Mouse (Mus musculus) adrenal gland, postnatal 36 days (tissue): Measurements from ENCODE around the gene Cox19. TPM values are rescaled to one million over a fixed set of nuclear protein-coding genes. Genes with fewer than 3 reads are reported as not detected.
A peak's percentile ranks its signal among the peaks of the same experiment; 100 is the strongest.
"Not testable (repeated sequence)": the region's sequence is repeated elsewhere in the genome, so short reads cannot be mapped to it uniquely, and the experiment has no call there.

Experiments used
- DNase-seq, 2 experiments: peaks; one replicate each; pipeline ENCODE4 v3.0.0; 2021; ENCODE audit warnings: mixed read lengths in 1 of 2
- total RNA-seq, 2 experiments: library from RNA; stranded (reverse); gene quantifications; 2 replicates each; pipeline ENCODE4 v1.2.3; 2021

The Cox19 gene
- total RNA-seq, 2 experiments from 2014 or later: 71.0 to 87.5 TPM

DNA sequence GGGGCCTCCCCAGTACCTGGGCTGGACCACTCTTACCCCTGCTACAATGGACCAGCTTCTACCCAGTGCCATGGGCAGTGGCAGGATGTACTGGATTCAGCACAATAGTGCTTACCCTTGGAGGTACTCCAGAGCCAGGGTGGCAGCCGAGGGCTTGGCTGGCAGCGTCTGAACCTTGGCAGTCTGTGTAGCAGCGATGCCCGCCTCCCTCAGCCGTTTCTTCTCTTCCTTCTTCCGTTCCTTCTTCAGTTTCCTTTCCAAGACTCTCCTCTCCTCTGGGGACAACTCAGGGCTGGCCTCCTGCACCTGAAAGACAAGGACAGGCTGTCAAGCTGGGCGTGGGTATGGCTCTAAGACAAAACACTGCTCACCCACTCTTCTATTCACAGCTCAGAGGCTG lies 12.6 kb upstream of the Cox19 start:
- no peak for DNase-seq

DNA sequence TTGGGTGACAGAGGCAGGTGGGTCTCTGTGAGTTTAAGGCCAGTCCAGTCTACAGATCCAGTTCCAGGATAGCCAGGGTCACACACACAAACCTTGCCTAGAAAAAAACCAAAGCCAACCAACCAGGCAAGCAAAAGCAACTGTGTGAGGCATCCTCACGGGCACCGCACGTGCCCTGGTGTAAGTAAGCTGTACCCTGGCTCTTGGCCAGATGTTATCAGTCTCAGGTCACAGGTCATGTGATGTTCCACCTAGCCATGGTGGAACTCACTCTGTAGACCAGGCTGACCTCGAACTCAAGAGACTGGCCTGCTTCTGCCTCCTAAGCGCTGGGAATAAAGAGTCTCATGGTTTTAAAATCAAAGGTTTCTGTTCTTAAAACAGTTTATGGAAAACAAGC lies 8.0 kb upstream of the Cox19 start:
- DNase-seq: no peak

DNA sequence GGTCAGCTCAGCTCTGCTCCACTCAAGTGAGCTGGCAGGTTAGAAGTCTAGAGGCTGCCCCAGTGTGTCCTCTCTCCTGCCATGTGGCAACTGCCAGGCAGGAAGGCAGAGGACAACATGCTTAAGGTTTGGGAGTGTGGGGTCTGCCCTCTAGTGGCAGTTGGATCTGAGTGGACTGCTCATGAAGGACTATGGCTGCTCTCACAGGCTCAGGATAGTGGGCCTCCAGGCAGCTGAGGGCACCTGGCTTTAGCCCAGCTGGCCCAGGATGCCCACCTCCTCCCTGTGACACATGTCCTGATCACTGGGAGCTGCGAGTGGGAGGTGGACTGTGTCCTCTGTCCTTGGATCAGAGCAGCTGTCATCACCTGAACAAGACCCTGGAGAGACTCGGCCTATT lies 7.4 kb upstream of the Cox19 start:
- peak; percentile 38 to 61 for DNase-seq

DNA sequence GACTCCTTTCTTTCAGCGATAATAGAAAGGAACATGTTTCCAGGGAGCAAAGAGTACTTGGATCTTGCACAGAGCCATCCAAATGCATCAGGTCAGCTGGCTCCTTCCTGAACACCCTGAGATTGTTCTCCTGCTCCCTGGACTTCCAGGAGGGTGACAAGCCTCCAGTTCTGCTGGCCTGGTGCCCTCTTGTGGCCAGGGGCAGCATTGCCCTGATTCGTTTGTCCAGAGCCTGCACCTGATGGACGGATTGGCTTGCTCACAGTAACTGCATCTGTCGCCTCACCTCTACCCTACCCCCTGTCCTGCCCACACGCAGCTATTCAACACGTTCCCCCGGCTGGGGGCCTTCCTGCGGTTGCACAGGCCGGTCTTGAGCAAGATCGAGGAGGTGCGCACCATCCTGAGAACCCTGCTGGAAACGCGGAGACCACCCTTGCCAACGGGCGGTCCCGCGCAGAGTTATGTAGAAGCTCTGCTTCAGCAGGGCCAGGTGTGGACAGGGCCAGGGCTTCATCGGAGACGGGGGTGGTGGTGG lies 4.1 kb upstream of the Cox19 start:
- DNase-seq: peak; percentile 88 to 91

DNA sequence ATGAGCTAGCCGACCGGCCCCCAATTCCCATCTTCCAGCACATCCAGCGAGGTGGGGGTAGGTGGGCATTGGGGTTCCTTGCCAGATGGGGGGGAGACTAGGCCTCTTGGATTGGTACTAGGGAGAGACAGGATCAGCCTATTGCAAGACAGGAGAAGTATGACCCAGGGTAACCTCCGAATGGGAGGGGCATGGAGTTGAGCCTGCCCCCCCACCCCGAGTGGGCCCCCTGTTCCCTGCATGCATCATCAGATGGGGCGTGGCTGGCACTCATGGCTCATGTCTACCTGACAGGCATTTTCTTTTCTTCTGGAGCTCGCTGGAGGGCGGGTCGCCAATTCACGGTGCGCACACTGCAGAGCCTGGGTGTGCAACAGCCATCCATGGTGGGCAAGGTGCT lies 2.7 kb upstream of the Cox19 start:
- DNase-seq: no peak

DNA sequence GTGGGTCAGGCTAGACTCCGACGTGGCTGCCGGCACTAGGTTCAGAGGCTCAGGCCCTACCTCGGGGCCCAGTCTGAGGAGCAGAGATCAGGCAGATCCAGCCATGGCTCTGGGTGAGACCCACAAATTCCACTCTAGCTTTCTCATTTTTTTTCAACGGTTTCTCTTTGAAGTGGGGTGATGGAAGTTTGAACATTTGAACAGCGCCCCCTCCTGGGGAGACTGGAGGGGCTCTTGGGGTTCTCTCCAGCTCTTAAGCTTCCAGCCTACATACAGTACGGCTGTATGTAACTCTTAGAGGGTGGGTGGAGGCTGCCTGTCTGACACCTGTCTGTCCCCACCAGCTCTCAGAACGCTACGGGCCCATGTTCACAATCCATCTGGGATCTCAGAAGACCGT lies 2.3 kb upstream of the Cox19 start:
- peak in 1 of 2 experiments; percentile 41 for DNase-seq

DNA sequence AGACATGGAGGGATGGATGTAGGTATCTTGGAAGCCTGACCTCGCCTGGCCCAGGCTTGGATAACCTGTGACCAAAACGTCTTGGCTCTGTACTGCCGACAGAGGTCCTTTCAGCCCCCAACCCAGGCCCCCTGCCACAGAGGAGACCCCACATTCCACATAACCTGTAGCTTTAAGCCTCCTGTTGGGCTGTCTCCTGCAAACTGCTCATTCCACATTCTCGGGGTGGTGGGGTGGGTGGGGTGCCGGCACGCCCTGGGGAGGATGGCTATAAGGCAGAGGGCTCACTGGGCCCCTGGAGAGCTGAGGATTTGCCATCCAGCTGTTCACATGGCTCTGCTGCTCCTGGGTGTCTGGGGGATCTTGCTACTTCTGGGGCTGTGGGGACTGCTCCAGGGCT lies 1.1 kb upstream of the Cox19 start, which contains the start of gene Cyp2w1:
TSS of gene Cyp2w1 (plus strand) at position 301 of the 400 bp plus-strand sequence.
- no peak for DNase-seq

DNA sequence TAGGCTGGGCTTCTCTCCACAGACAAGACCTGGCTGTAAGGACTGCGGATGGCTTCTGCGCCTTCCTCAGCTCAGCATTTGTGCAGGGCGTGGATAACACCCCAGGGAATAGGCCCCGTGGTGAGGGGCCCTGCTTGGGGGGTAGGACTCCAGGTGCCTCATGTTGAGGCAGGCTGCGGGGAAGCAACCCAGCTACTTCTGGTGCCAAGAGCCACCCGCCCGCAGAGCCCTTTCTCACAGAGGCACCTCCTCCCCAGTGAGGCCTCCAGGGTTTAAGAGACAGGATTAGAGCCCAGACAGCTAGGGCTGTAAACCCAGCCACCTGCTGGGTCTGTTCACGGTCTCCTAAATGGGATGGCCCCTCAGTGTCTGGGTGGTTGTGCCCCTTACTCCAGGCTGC lies 410 bp upstream of the Cox19 start:
- DNase-seq: no peak

DNA sequence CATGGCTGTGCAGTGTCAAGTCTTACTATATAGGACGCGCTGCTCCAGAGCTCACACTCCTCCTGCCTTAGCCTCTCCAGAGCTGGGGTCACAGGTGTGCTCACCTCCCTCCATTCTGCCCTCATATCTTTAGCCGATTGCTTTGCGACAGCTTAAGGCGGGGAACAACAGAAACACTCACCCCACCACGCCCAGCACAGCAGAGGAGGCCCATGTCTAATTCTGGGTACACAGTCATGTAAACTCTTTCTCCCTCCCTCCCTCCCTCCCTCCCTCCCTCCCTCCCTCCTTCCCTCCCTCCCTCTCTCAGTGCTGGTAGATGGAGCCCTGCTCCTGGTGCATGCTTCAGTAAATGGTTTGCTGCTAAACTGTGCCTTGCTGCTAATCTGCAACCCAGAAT lies 1.5 kb downstream of the Cox19 start:
- DNase-seq: no peak

DNA sequence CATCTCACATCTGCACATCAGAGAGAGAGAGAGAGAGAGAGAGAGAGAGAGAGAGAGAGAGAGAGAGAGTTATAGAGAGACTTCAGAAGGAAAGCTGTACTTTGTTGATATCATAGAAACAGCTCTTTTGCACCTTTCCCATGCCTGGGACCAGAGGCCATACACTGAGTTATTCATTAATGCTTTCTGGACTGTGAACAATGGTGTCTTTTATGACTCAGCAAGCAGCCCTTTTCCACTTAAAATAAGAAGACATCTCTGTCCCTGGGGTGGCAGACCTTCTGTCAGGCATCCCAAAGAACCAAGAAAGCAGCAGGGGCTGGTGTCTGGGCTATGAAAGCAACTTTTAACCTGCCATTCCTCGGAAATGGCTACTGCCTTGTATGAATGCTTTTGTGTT lies 4.0 kb downstream of the Cox19 start:
- DNase-seq: no peak

DNA sequence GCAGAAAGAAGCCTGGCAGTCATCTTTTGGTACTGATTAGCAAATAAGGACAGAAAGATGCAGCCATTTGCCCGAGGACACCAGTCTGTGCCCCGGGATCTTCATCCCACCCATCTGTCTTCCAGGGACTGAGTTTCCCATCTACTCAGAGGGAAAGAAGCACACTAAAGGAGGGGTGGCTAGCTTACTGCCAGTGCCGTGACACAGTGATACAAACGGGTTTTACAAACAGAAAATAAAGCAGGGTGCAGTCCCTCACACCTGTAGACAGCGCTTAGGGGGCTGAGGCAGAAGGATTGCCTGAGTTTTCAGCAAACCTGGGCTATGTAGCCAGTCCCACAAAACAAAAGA lies 5.9 kb downstream of the Cox19 start:
- DNase-seq: no peak

DNA sequence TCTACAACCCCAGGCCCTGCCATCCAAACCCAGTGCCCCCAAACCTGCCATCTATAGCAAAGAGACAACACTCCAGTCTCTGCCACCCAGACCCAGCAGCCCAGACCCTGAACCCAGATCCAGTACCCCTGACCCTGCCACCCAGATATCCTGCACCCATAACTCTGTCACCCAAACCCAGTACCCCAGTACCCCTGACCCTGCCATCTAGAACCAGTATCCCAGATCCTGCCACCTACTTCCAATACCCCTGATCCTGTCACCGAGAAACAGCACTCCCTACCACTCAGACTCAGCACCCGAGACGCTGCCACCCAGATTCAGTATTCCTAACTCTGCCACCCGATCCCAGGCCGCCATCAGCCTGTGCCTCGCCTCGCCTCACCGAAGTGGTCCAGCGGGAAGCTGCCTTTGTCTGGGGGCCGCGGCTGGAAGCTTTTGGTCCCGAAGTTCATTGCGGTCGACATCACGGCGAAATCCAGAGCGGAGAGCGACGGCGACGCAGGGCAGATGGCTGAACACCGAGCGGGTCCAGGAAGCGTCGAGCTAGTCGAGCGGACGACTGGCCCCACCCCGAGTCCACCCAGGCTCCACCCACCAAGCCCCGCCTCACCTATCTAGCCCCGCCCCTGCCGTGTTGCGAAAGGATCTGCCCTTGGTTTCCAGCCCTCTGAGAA lies 6.4 kb downstream of the Cox19 start:
- DNase-seq: peak; percentile 97 to 98

DNA sequence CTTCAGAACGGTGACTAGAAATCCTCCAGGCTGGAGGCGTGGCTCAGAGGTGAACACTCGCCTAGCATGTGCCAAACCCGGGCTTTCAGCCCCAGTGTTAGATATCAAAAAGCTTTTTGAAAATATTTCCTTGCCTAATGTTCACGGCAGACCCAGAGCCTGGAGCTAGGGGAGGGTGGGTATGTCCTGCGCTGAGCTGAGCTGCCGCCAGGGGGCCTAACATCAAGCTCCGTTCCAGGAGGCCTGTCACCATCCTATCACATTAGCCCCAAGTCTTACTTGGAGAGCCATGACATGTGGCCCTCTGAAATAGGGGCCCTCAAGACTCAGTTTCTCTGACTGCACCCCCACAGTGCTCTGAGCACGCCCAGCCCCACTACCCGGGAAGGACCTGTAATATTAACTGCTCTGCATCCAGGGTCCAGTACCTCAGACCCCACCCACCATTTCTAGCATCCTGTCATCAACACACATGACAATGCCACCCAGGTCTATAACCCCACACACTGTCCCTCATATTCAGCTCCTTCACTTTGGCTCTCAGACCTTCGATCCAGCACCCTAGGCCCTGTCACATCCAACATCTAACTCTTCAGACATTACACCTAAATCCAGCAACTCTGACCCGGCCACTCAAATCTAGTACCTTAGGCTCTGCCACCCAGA lies 7.1 kb downstream of the Cox19 start:
- DNase-seq: peak; percentile 80 to 89

DNA sequence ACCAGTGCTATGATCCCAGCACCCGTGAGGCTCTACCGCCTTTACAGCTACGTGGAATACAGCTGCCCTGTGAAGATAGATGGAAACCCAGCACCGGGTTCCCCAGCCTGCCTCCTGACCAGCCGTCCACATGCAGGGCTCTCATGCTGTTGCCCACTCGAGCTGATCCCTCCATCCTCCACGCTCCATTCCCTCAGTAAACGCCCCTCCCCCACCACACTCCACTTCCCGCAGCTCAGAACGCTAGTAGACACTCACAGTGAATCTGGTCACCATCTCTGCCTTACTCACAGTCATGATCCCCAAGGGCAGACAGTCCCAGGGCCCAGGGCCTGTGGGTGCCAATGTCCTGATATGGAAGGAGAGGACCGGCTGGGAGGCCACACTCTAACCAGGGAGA lies 12.3 kb downstream of the Cox19 start:
- no peak for DNase-seq

DNA sequence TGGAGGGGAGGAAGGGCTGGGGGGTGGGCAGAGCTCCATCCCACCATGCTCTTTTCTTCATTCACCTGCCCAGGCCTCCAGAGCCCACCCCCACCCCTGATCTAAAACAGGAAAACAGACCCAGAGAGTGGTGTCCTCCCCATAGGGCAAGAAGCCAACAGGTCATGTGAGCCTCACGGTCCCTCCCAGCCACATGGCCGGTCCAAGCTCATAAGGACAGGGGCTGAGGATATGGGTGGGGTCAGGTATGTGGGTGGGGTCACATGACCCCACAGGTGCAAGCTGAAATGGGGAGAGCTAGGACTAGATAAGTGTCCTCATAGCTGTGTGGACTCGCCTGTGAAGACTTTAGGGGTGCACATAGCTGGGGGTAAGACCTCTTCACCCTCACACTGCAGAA lies 12.8 kb downstream of the Cox19 start:
- no peak for DNase-seq

DNA sequence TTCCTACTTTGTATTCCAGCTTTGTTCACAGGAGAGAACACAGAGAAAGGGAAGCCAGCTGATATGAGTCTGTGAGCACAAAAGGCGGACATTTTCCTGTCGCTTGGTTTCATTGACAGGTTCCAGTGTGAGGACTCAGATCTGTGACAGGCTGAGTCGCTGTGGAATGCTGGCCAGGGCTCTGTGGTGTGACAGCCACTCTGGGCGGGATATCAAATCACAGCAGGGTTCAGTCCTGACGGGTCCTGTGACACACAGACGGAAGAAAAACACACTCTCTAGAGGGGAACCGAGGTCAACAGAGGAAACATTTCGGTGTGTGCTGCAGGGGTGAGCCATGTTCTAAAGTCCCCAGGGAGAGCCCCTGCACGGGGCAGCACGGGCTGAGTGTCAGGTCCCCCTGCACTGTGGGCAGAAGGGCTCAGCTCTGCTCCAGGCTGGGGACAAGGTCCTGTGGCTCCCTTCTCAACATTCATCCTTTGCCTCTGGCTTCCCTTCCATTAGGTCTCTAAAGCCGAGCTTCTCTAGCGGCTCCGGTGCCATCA lies 13.3 kb downstream of the Cox19 start:
- DNase-seq: no peak

DNA sequence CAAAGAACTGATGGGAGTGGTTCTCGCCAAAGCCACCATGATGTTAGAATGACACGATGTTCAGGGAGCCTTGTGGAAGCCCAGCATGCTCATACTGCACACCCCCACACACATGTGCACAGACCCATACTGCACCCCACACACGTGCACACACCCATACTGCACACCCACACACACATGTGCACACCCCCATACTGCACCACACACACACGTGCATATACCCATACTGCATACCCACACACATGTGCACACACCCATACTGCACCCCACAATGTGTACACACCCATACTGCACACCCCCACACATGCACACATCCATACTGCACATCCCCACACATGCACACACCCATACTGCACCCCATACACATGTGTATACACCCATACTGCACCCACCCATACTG lies 15.6 kb downstream of the Cox19 start:
- no peak for DNase-seq

DNA sequence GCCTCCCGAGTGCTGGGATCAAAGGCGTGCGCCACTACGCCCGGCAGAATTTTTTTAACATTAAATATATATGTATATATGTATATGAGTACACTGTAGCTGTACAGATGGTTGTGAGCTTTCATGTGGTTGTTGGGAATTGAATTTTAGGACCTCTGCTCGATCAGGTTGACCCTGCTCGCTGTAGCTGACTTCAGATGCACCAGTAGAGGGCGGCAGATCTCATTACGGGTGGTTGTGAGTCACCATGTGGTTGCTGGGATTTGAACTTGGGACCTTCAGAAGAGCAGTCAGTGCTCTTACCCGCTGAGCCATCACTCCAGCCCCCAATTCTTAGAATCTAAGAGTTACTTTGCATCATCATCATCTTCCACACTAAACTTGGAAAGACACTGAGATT lies 16.8 kb downstream of the Cox19 start:
- not testable (repeated sequence) for DNase-seq

DNA sequence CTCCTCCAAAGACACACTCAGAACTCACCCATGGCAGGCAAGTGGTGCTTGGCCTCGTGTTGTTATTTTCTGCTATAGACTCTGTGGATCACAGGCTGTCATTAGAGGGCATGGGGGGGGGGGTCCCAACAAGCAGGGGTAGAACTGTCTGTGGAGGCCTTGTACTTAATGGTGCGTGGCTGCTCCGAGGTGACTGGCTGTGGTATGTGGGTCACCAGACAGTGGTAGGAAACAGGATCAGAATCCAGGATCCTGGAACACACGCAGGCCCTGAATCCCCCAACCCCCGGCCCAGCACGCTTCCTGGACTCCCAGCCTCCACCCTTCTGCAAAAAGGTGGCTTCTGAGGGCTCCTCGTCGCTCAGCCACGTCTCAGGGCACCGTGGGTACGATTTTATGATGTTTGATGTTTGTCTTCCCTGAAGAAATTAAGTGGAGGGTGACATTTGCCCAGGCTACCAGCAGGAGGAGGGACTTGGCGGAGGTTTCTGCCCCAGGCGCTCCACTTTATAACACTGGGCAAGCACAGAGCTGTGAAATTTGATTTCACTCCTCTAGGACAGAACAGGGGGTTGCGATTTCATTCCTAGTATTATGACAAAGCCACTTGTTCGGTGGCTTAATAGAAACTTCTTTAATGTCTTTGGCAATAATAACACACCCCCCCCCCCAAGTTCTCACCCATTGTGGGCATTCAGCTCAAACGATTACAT lies 17.8 kb downstream of the Cox19 start:
- DNase-seq: no peak

DNA sequence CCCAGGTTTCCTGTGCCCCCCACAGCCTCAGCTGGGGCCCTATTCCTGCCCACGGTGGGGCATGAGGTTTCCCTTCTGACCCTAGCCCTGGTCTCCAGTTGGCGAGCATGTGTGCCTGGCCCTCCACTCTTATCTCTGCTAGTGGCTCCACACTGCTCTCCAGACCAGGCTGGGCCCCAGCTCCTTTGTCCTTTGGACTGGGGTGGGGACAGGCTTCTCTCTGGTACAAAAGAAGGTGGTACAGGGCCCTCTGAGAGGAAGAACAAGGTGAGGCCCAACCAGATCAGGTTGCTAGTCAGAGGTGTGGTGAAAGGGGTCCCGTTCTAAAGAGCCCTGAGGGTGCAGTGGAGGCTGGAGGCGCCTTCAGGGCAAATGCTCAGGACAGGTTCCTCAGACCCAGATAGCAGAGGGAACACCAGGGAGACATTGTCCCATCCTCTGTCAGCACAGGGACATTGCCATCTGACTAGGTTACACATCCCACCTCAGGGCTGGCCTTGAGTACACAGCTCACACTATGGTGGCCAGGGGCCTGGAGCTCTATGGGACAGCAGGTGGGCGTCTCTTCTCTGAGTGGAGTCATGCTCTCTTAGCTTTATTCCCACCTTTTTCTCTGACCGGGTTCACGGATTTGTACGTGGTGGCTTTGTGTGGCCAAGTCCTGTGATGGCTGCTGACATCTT lies 18.5 kb downstream of the Cox19 start:
- no peak for DNase-seq

DNA sequence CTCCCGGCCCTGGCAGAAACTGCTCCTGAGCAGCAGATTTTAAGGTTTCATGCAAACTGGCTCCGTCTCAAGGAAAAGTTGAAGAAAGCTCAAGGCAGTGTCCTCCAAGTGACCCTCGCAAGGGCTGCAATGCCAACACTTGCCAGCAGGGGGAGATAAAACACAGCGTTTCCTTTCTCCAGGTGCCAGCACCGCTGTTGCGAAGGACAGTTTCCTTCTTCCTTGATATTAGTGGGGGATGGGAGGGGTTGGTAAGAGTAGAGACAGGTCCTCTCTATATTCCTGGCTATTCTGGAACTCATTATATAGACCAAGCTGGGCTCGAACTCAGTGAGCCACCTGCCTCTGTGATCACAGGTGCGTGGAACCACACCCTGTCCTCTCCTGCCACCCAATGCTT lies 19.5 kb downstream of the Cox19 start:
- DNase-seq: peak; percentile 81 to 84

DNA sequence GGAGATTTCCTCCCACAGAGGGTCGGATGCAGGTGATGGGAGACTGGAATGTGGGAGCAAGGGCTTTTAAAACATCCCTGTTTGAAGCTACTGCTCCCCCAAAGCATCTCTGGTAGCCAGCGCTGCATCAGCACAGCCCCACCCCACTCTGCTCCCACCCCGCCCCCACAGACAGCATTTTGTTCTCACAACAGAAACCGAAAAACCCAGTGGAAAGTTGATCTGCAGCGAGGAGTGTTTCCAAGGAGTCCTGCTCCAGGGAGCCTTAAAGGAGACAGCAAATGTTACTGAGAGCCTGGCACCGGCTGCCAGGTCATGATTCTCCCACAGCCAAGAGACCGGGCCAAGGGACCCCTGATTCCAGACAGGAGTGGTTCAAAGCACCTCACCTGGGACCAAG lies 20.5 kb downstream of the Cox19 start:
- no peak for DNase-seq
